Mouse (Mus musculus) gastrocnemius, postnatal 4 days (tissue): Measurements from ENCODE around the gene Gm8947. TPM values are rescaled to one million over a fixed set of nuclear protein-coding genes. Genes with fewer than 3 reads are reported as not detected.

Experiments
- DNase-seq, 2 experiments: peaks; one replicate each; pipeline ENCODE4 v3.0.0; 2021 to 2022; ENCODE audit warnings: low spot score in 2 of 2, mixed read lengths in 2 of 2
- total RNA-seq, 2 experiments: library from RNA; stranded (reverse); gene quantifications; 2 replicates each; pipeline ENCODE4 v1.2.3; 2021

Gene Gm8947
- total RNA-seq, 2 experiments from 2014 or later: not detected

- no peak for DNase-seq
Measured at GRCm38 (mm10) chr1:151222561-151223267, 30.5 kb downstream of the Gm8947 start.

GRCm38 (mm10) chr1:151223377-151223776 is 31.2 kb downstream of the Gm8947 start:
- DNase-seq: no peak

- DNase-seq: no peak
Measured at GRCm38 (mm10) chr1:151224536-151224935, 32.4 kb downstream of the Gm8947 start.

GRCm38 (mm10) chr1:151227506-151227905 is 35.3 kb downstream of the Gm8947 start:
- DNase-seq: no peak

GRCm38 (mm10) chr1:151228320-151228989 is 36.3 kb downstream of the Gm8947 start:
- no peak for DNase-seq

- DNase-seq: no peak
Measured at GRCm38 (mm10) chr1:151232346-151232745, 40.2 kb downstream of the Gm8947 start.

GRCm38 (mm10) chr1:151233756-151234155 is 41.6 kb downstream of the Gm8947 start:
- no peak for DNase-seq

- DNase-seq: no peak
Measured at GRCm38 (mm10) chr1:151235574-151235973, 43.4 kb downstream of the Gm8947 start.

- peak in 1 of 2 experiments; percentile 11 for DNase-seq
Measured at GRCm38 (mm10) chr1:151236141-151236930, 44.2 kb downstream of the Gm8947 start.

GRCm38 (mm10) chr1:151237780-151238179 is 45.6 kb downstream of the Gm8947 start:
- no peak for DNase-seq

- DNase-seq: no peak
Measured at GRCm38 (mm10) chr1:151243332-151243731, 51.2 kb downstream of the Gm8947 start.

Other genes starting within 250 kb of the Gm8947 start
- gene Hmcn1, start 198.9 kb upstream of the Gm8947 start, total RNA-seq: 10 to 100 TPM; 13.6 to 16.2 TPM
- gene Gm47985, start 9.8 kb upstream of the Gm8947 start, total RNA-seq: under 1 TPM; 0.16 to 0.47 TPM
- gene Gm47995, start 6.1 kb downstream of the Gm8947 start, total RNA-seq: not detected
- not detected for gene 3110040M04Rik, start 11.7 kb downstream of the Gm8947 start, total RNA-seq
- not detected for gene Gm47996, start 17.8 kb downstream of the Gm8947 start, total RNA-seq
- 100 to 1,000 TPM; 108 to 124 TPM for gene Ivns1abp, start 152.1 kb downstream of the Gm8947 start, total RNA-seq
- gene Swt1, start 236.1 kb downstream of the Gm8947 start, total RNA-seq: 1 to 10 TPM; 7.7 to 9.8 TPM
- 10 to 100 TPM; 14.5 to 17.4 TPM for gene Trmt1l, start 236.2 kb downstream of the Gm8947 start, total RNA-seq